Mouse (Mus musculus) cortical plate, adult 2 months (tissue): Measurements from ENCODE around the gene Coq9.

Experiments
- CTCF ChIP-seq: fragments of 200-500 bp; IDR thresholded peaks from 2 replicates; pipeline ENCODE4 v1.5.1; 2011; ENCODE audit warnings: mild to moderate bottlenecking, control low read depth, low read length; ENCODE audit not compliant: insufficient read depth; ENCODE audit errors: extremely low read depth
- POLR2A ChIP-seq: fragments of 200-500 bp; IDR thresholded peaks from 2 replicates; pipeline ENCODE4 v1.6.1; 2011; ENCODE audit warnings: mild to moderate bottlenecking, low read length, control low read depth; ENCODE audit not compliant: insufficient read depth; ENCODE audit errors: extremely low read depth

GRCm38 (mm10) chr8:94821381-94821780 is 16.7 kb upstream of the Coq9 start:
- TF ChIP-seq CTCF: no peak
- TF ChIP-seq POLR2A: no peak
